Mouse (Mus musculus): ENCODE measurements around the gene Tmem269. TPM values are rescaled to one million over a fixed set of nuclear protein-coding genes. Genes with fewer than 3 reads are reported as not detected.

The Tmem269 gene
- 0.20 and 0.46 TPM in 2 replicates for polyA plus RNA-seq (2015; fragmentation: Nextera tagmentation; extraction: Ambion mirVana)

DNA sequence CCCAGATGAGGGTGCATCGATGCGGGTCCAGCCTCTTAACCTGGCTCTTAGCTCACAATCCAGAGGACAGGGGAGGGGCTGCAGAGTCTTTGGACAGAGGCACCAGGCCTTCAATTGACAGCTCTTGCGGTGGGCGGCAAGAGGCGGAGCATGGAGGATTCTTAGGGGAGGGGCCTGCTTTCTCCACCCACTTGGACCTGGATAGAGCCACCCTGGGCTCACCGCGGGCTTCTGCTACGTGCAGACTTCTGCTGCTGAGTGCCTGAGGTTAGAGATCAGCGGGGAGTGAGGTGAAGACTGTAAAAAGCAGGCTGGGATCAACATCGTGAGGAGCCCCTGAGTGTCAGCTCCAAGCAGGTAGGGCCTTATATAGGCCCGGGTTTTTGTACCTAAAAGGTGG is at the start of gene Tmem269:
TSS of gene Tmem269 (minus strand) at position 49 of the 400 bp plus-strand sequence.
- Histone ChIP-seq H3K36me3 (ENCODE audit: control insufficient read depth, insufficient read depth, low read length) (no peaks in the 10 kb centered on the region), H3K4me2 (ENCODE audit: low read length) (no peak within 1 kb of the TSS), H3K4me1 (ENCODE audit: control insufficient read depth, insufficient read depth, low read depth, low read length) (no peaks in the 10 kb centered on the region), H3K9me3 (ENCODE audit: control insufficient read depth, low read length) (no peaks in the 10 kb centered on the region), H3K27ac (ENCODE audit: low read depth, low read length) (no peak within 1 kb of the TSS), H3K4me3 (ENCODE audit: low read length) (no peak within 1 kb of the TSS), H3K27me3 (replicated peaks; ENCODE audit: control insufficient read depth, insufficient read depth, low read length) (no peaks in the 10 kb centered on the region), H3K9ac (ENCODE audit: low read depth, low read length) (no peak within 1 kb of the TSS)
- ATAC-seq: peak; percentile 35
- WGBS: 10% methylated on average over 11 of the region's 11 CpGs

DNA sequence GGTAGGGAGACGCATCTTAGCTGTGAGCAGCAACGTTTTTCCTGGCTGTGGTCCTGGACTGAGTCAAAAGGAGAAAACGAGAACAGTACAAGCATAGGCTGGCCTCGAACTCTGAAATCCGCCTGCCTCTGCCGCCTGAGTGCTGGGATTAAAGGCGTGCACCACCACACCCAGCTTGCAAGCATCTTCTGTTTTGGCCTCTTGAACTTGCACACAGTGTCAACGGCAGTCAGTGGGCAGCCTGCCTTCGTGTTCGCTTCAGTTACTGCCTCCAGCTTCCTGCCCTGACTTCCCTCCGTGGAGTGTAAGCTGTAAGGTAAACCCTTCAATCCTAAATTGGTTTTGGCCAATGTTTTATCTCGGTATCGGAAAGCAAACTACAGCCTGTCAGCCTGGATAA is 48.6 kb upstream of the Tmem269 start:
- Histone ChIP-seq H3K4me3 (ENCODE audit: low read length) (no peak overlapping the region), H3K9me3 (ENCODE audit: control insufficient read depth, low read length) (no peaks in the 10 kb centered on the region), H3K4me1 (ENCODE audit: control insufficient read depth, insufficient read depth, low read depth, low read length) (no peaks in the 10 kb centered on the region), H3K36me3 (ENCODE audit: control insufficient read depth, insufficient read depth, low read length) (peaks cover 16% of the 10 kb centered on the region), H3K27ac (ENCODE audit: low read depth, low read length) (no peak overlapping the region), H3K9ac (ENCODE audit: low read depth, low read length) (no peak overlapping the region), H3K4me2 (ENCODE audit: low read length) (no peak overlapping the region), H3K27me3 (replicated peaks; ENCODE audit: control insufficient read depth, insufficient read depth, low read length) (no peaks in the 10 kb centered on the region)
- 79% methylated on average over 13 of the region's 13 CpGs for WGBS
- ATAC-seq: no peak

DNA sequence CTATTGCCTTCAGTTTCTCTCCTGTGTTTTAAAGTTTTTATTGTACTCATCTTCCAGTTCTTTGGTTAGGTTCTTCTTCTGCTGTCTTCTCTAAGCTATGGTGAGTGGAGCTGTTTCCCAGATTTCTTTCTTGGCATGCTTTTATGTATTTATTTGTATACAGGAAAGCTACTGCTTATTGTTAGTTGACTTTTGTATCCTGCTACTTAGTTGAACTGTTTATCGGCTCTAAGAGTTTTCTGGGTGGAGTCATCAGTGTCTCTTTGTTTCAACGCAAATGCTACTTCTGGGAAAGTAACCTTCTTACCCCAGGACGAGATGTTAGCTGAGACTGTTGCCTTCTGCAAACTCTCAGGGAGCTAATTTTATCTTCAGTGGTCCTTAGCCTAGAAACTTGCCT is 45.4 kb upstream of the Tmem269 start:
- Histone ChIP-seq H3K36me3 (ENCODE audit: control insufficient read depth, insufficient read depth, low read length) (no peaks in the 10 kb centered on the region), H3K27ac (ENCODE audit: low read depth, low read length) (no peak overlapping the region), H3K9me3 (ENCODE audit: control insufficient read depth, low read length) (no peaks in the 10 kb centered on the region), H3K4me1 (ENCODE audit: control insufficient read depth, insufficient read depth, low read depth, low read length) (no peaks in the 10 kb centered on the region), H3K9ac (ENCODE audit: low read depth, low read length) (no peak overlapping the region), H3K4me2 (ENCODE audit: low read length) (no peak overlapping the region), H3K27me3 (replicated peaks; ENCODE audit: control insufficient read depth, insufficient read depth, low read length) (no peaks in the 10 kb centered on the region), H3K4me3 (ENCODE audit: low read length) (no peak overlapping the region)
- 77% methylated on average over 3 of the region's 3 CpGs for WGBS
- ATAC-seq: no peak

DNA sequence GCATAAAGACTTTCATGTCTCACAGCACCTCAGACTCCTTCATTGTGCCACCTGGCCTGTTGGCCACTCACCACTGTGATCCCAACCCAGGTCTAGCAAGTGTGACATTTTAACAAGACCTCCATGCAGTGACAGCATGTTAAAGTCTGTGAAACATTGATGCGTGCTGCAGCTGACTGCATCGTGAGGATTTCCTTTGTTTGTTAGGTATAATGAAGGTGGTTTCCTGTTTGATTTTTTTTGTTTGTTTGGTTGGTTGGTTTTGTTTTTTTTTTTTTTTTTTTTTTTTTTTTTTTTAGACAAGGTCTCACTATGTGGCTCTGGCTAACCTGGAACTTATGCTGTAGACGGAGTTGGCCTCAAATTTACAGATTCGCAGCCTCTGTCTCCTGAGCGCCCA is 44.5 kb upstream of the Tmem269 start:
- 94% methylated on average over 5 of the region's 5 CpGs for WGBS
- Histone ChIP-seq H3K9me3 (ENCODE audit: control insufficient read depth, low read length) (no peaks in the 10 kb centered on the region), H3K9ac (ENCODE audit: low read depth, low read length) (no peak overlapping the region), H3K4me2 (ENCODE audit: low read length) (no peak overlapping the region), H3K4me1 (ENCODE audit: control insufficient read depth, insufficient read depth, low read depth, low read length) (no peaks in the 10 kb centered on the region), H3K27ac (ENCODE audit: low read depth, low read length) (no peak overlapping the region), H3K4me3 (ENCODE audit: low read length) (no peak overlapping the region), H3K36me3 (ENCODE audit: control insufficient read depth, insufficient read depth, low read length) (no peaks in the 10 kb centered on the region), H3K27me3 (replicated peaks; ENCODE audit: control insufficient read depth, insufficient read depth, low read length) (no peaks in the 10 kb centered on the region)
- no peak for ATAC-seq

DNA sequence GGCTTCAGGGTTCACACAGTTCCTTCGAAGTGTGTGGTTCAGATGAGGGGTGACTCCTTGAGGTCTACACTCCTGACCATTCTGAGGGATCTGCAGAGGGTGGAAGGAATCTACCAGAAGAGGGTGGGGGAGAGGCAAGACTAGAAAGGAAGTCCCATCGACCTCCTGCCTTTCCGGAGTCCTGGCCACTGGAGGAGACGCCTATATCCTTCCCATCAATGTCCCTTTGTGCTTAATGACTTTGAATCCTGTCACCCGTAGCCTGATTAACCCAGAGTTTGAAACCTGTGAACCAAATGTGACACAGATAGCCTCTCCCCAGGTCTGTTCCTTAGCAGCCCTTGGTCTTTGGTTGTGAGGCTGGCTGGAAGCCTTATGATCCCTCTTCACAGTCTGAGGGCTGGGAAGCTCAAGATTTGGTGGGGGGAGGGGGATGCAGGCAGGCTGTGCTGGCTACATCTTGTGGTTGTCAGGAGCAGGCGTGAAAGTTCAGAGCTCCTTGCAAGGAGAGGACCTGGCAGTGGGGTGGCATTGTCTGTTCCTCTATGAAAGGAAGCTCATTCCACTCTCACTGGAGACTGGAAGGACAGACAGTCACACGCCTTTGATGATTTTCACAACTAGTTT is 43.2 kb upstream of the Tmem269 start:
- no peaks in the 10 kb centered on the region for H3K36me3 ChIP-seq (ENCODE audit: control insufficient read depth, insufficient read depth, low read length)
- H3K4me3 ChIP-seq (ENCODE audit: low read length): no peak overlapping the region
- no peak overlapping the region for H3K27ac ChIP-seq (ENCODE audit: low read depth, low read length)
- H3K4me1 ChIP-seq (ENCODE audit: control insufficient read depth, insufficient read depth, low read depth, low read length): no peaks in the 10 kb centered on the region
- no peak overlapping the region for H3K9ac ChIP-seq (ENCODE audit: low read depth, low read length)
- 69% methylated on average over 7 of the region's 7 CpGs for WGBS
- H3K9me3 ChIP-seq (ENCODE audit: control insufficient read depth, low read length): no peaks in the 10 kb centered on the region
- H3K4me2 ChIP-seq (ENCODE audit: low read length): no peak overlapping the region
- H3K27me3 ChIP-seq (replicated peaks; ENCODE audit: control insufficient read depth, insufficient read depth, low read length): no peaks in the 10 kb centered on the region
- ATAC-seq: no peak

DNA sequence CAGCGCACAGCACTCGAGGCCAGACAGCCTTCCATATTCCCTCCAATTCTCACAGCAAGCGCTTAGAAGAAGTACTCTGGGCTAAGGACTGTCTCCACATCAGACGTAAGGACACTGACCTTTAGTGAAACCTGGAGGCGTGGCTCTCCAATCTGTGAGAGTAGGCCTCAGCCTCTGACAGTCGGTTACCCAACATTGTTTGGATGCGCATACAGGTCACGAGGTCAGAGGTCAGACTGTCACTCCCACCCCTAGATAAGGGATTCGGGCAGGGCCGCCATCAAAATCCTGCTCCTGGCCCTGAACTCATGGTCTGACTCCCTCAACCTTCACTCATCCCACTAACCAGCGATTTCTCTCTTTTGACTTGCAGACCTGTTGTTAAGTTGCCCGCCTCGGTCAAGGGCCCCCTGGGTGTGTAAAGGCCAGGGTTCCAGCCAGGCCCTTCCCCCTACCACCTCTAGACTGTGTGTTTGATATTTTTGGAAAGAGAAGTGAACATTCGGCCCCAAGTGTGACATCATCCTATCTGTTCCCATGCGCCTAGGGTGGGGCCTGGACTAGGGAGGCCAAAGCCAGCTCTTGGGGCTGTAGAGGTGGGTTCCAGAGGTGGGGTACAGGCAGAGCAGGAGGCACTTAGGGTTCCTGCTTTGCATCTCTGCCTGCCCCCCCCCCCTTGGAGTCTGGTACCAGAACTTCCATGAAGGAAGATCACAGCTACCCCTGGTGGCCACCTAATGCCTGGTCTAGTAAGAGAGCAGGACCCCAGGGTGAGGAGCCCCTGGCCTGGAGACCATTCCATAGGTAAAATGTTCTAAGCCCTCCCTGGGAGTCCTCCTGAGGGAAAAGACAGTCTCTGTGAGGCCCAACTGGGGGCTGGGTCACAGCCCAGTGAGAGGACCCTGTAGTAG is 41.6 kb upstream of the Tmem269 start:
- Histone ChIP-seq H3K9me3 (ENCODE audit: control insufficient read depth, low read length) (no peaks in the 10 kb centered on the region), H3K9ac (ENCODE audit: low read depth, low read length) (no peak overlapping the region), H3K4me2 (ENCODE audit: low read length) (no peak overlapping the region), H3K27ac (ENCODE audit: low read depth, low read length) (no peak overlapping the region), H3K36me3 (ENCODE audit: control insufficient read depth, insufficient read depth, low read length) (no peaks in the 10 kb centered on the region), H3K27me3 (replicated peaks; ENCODE audit: control insufficient read depth, insufficient read depth, low read length) (no peaks in the 10 kb centered on the region), H3K4me1 (ENCODE audit: control insufficient read depth, insufficient read depth, low read depth, low read length) (peaks cover 6% of the 10 kb centered on the region; the same call in 1 of the 2 replicates), H3K4me3 (ENCODE audit: low read length) (no peak overlapping the region)
- WGBS: 80% methylated on average over 15 of the region's 15 CpGs
- no peak for ATAC-seq

DNA sequence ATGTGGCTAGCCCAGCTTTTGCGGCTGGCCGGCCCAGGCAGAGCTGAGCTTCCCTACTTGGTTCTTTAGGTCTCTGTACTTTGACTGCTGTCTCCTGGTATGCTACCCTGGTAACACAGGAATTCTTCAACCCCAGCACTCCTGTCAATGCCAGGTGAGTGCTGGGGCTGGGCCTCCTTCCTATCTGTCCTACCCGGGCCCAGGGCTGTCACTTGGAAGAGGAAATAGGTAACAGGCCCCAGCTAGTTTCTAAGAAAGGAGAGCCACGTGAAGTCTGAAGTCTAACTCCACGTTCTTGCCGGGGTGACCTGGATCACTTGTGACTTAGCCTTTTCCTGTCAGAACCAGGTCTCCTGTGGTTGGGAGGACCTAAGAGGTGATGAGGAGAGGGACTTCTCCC is 39.1 kb upstream of the Tmem269 start:
- Histone ChIP-seq H3K27ac (ENCODE audit: low read depth, low read length) (no peak overlapping the region), H3K27me3 (replicated peaks; ENCODE audit: control insufficient read depth, insufficient read depth, low read length) (no peaks in the 10 kb centered on the region), H3K4me2 (ENCODE audit: low read length) (no peak overlapping the region), H3K36me3 (ENCODE audit: control insufficient read depth, insufficient read depth, low read length) (no peaks in the 10 kb centered on the region), H3K9me3 (ENCODE audit: control insufficient read depth, low read length) (no peaks in the 10 kb centered on the region), H3K9ac (ENCODE audit: low read depth, low read length) (no peak overlapping the region), H3K4me3 (ENCODE audit: low read length) (no peak overlapping the region), H3K4me1 (ENCODE audit: control insufficient read depth, insufficient read depth, low read depth, low read length) (peaks cover 15% of the 10 kb centered on the region)
- WGBS: 78% methylated on average over 6 of the region's 6 CpGs
- ATAC-seq: no peak

DNA sequence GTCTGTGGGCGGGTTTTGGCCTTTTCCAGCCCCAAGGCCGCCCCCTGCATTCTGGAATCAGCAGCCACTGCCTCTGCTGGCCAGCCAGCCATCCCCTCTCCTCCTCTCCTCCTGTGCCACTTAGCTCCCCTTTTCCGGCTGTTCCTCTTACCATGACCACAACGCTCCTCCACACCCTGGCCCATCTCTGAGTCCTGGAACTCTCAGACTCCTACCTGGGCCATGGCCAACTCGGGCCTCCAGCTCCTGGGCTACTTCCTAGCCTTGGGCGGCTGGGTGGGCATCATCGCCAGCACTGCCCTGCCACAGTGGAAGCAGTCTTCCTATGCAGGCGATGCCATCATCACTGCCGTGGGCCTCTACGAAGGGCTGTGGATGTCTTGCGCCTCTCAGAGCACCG is 37.3 kb upstream of the Tmem269 start, which contains the start of gene Cldn19:
TSS of gene Cldn19 (plus strand) at position 64 of the 400 bp plus-strand sequence.
- Histone ChIP-seq H3K27me3 (replicated peaks; ENCODE audit: control insufficient read depth, insufficient read depth, low read length) (no peaks in the 10 kb centered on the region), H3K4me1 (ENCODE audit: control insufficient read depth, insufficient read depth, low read depth, low read length) (peaks cover 15% of the 10 kb centered on the region), H3K4me3 (ENCODE audit: low read length) (no peak within 1 kb of the TSS), H3K9me3 (ENCODE audit: control insufficient read depth, low read length) (no peaks in the 10 kb centered on the region), H3K27ac (ENCODE audit: low read depth, low read length) (0 out of 2 replicates have a peak within 1 kb of the TSS, but pooled peaks have one; percentile 12), H3K4me2 (ENCODE audit: low read length) (no peak within 1 kb of the TSS), H3K36me3 (ENCODE audit: control insufficient read depth, insufficient read depth, low read length) (no peaks in the 10 kb centered on the region), H3K9ac (ENCODE audit: low read depth, low read length) (0 out of 2 replicates have a peak within 1 kb of the TSS, but pooled peaks have one; percentile 20)
- no peak for ATAC-seq
- 71% methylated on average over 12 of the region's 12 CpGs for WGBS

DNA sequence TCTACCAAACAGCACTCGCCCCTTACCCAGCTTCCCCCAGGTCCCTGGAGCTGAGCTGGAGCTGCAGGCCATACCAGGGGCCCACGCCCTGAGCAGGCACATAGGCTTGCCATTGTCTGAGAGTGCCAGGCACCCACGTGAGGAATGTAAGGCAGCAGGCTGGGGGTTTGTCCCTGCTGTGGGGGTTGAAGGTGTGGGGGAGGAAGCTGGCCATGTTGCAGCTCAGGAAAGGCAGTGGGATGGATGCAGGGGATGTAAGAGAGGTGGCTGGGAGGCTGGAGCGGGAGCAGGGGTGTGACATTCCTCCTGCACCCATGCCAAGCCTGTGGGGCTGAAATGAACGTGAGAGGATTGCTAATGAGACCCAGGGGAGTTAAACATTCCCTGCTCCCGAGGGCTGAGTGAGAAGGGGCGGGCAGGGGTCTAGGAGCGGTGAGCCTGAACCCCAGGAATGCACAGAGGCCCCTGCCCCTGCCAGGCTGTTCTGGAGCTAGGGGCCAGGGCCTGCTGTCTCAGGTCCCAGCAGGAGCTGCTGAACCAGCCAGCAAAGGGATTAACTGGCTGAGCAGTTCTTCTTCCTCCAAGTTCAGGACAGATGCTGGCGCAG is 36.1 kb upstream of the Tmem269 start:
- no peaks in the 10 kb centered on the region for H3K9me3 ChIP-seq (ENCODE audit: control insufficient read depth, low read length)
- WGBS: 23% methylated on average over 9 of the region's 9 CpGs
- H3K27me3 ChIP-seq (replicated peaks; ENCODE audit: control insufficient read depth, insufficient read depth, low read length): no peaks in the 10 kb centered on the region
- no peaks in the 10 kb centered on the region for H3K36me3 ChIP-seq (ENCODE audit: control insufficient read depth, insufficient read depth, low read length)
- 0 out of 2 replicates have a peak overlapping the region, but pooled peaks have one; percentile 13 for H3K9ac ChIP-seq (ENCODE audit: low read depth, low read length)
- no peak overlapping the region for H3K4me2 ChIP-seq (ENCODE audit: low read length)
- 0 out of 2 replicates have a peak overlapping the region, but pooled peaks have one; percentile 5 for H3K27ac ChIP-seq (ENCODE audit: low read depth, low read length)
- no peak overlapping the region for H3K4me3 ChIP-seq (ENCODE audit: low read length)
- peaks cover 15% of the 10 kb centered on the region for H3K4me1 ChIP-seq (ENCODE audit: control insufficient read depth, insufficient read depth, low read depth, low read length)
- peak; percentile 73 for ATAC-seq
